Mouse (Mus musculus): ENCODE results near the gene Smg8.

The Smg8 gene

GRCm38 (mm10) chr11:87043052-87043451 is 43.5 kb downstream of the Smg8 start:
- DNase-seq, result no peak

- no peak for DNase-seq
These were observed 47.1 kb downstream of the Smg8 start for GRCm38 (mm10) chr11:87039307-87039963.

GRCm38 (mm10) chr11:87036180-87036579 is 50.4 kb downstream of the Smg8 start:
- peak; percentile 41 for DNase-seq

- no peak for DNase-seq
These were observed 58.4 kb downstream of the Smg8 start for GRCm38 (mm10) chr11:87028212-87028611.

Measured in thymus, postnatal 4 days (tissue).